Comparison of ENCODE assay signal across 8 mouse cellular contexts in the genomic region with DNA sequence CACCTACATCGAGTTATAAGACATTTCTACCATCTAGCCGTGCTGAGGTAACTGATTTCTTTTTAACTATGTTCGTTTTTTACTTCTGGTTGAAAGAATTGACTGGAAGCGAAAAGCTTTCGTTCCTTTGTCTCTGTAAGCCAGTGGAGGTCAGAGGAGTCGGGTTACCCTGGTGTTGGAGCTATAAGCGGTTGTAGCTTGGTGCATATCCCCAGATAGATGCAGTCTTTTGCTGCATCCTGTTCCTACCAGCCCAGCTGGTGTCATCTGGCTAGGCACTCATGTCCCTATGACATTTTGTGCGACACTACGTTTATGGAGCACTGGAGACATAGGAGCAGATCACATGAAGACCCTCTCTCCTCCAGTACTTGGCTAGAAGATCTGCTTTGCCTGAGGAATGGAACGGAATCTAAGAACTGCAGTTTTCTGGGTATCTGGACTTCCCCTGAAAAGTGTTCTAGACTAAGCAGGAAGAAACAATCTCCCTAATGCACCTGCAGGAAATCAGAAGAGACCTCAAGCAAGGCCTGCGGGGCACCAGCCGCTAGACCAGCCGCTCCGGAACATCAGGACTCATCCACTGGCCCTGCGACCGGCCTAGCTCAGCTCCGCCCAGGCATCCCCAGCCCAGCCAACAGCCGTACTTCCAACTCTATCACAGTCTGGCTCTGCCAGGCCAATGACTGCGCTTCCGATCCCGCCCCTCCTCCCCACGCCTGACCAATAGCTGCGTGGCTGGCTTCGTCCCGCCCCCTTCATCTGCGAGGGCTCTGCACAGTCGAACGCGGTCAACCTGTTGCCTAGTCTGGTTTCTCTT. TPM values are rescaled to one million over a fixed set of nuclear protein-coding genes. Genes with fewer than 3 reads are reported as not detected.
DNase-seq lines count a peak whose midpoint lies in the region; ATAC-seq and TF ChIP-seq lines count a peak whose summit lies in the region.

Mavs (plus strand) TSS at position 757 of the 820 bp plus-strand sequence.

- peaks cover 19% of the 10 kb centered on the region for H3K4me1 ChIP-seq in heart, embryonic 12.5 days (replicated peaks)
- peaks cover 16% of the 10 kb centered on the region for H3K4me1 ChIP-seq in kidney, postnatal 0 days (replicated peaks; ENCODE audit: insufficient read depth, low read length)
- peaks cover 32% of the 10 kb centered on the region for H3K4me1 ChIP-seq in liver, embryonic 11.5 days (replicated peaks; ENCODE audit: control insufficient read depth, insufficient read depth, low read length)
- peaks cover 14% of the 10 kb centered on the region for H3K4me1 ChIP-seq in stomach, embryonic 14.5 days (ENCODE audit: control insufficient read depth, insufficient read depth, low read length)

- H3K9ac ChIP-seq in heart, embryonic 12.5 days = peak within 1 kb of the TSS; percentile 88
- peak within 1 kb of the TSS; percentile 84 for H3K9ac ChIP-seq in kidney, postnatal 0 days (ENCODE audit: low read depth, low read length)
- peak within 1 kb of the TSS; percentile 88 for H3K9ac ChIP-seq in liver, embryonic 11.5 days (ENCODE audit: low read depth, low read length)
- H3K9ac ChIP-seq in stomach, embryonic 14.5 days (replicated peaks; ENCODE audit: low read depth, low read length) = peak within 1 kb of the TSS; percentile 74

- 13% methylated on average over 29 of the region's 29 CpGs for WGBS in heart, embryonic 12.5 days
- 10% methylated on average over 29 of the region's 29 CpGs for WGBS in kidney, postnatal 0 days
- WGBS in liver, embryonic 11.5 days = 14% methylated on average over 29 of the region's 29 CpGs
- 10% methylated on average over 29 of the region's 29 CpGs for WGBS in stomach, embryonic 14.5 days

- H3K36me3 ChIP-seq in heart, embryonic 12.5 days = peaks cover 4% of the 10 kb centered on the region
- 0 out of 2 replicates have a peak, but pooled peaks cover 4% of the 10 kb centered on the region for H3K36me3 ChIP-seq in kidney, postnatal 0 days (ENCODE audit: insufficient read depth, low read length)
- peaks cover under 1% of the 10 kb centered on the region; the same call in 1 of the 2 replicates for H3K36me3 ChIP-seq in liver, embryonic 11.5 days (ENCODE audit: control insufficient read depth, insufficient read depth, low read length)
- no peaks in the 10 kb centered on the region; the same call in 1 of the 2 replicates for H3K36me3 ChIP-seq in stomach, embryonic 14.5 days (ENCODE audit: control insufficient read depth, insufficient read depth, low read length)

- ATAC-seq in erythroid progenitor cell, adult 5-6 weeks (replicated peaks; ENCODE audit: low FRiP score, poor library complexity, severe bottlenecking) = peak; percentile 91
- ATAC-seq in heart, embryonic 12.5 days (ENCODE audit: insufficient number of reproducible peaks, low FRiP score) = peak; percentile 100
- ATAC-seq in kidney, postnatal 0 days (replicated peaks; ENCODE audit: low FRiP score, low read depth) = peak; percentile 99
- ATAC-seq in liver, embryonic 11.5 days (replicated peaks; ENCODE audit: low FRiP score) = peak; percentile 99
- peak; percentile 100 for ATAC-seq in stomach, embryonic 14.5 days (ENCODE audit: insufficient number of reproducible peaks, insufficient read depth, low FRiP score, low read depth)

- peak within 1 kb of the TSS; percentile 73 for H3K4me3 ChIP-seq in heart, embryonic 12.5 days
- H3K4me3 ChIP-seq in kidney, postnatal 0 days (replicated peaks; ENCODE audit: low read depth, low read length) = peak within 1 kb of the TSS; percentile 60
- H3K4me3 ChIP-seq in liver, embryonic 11.5 days (ENCODE audit: low read depth, low read length) = peak within 1 kb of the TSS; percentile 81
- H3K4me3 ChIP-seq in stomach, embryonic 14.5 days (ENCODE audit: low read depth, low read length) = peak within 1 kb of the TSS; percentile 60

- peak within 1 kb of the TSS; percentile 67 for H3K27ac ChIP-seq in heart, embryonic 12.5 days (ENCODE audit: poor library complexity, severe bottlenecking)
- peak within 1 kb of the TSS; percentile 93 for H3K27ac ChIP-seq in kidney, postnatal 0 days
- peak within 1 kb of the TSS; percentile 81 for H3K27ac ChIP-seq in liver, embryonic 11.5 days (ENCODE audit: low read depth, low read length)
- peak within 1 kb of the TSS; percentile 45; the same call in 1 of the 2 replicates for H3K27ac ChIP-seq in stomach, embryonic 14.5 days (ENCODE audit: low read length)

- DNase-seq in CD4-positive helper T cell, adult 2 months (ENCODE audit: low read depth, low spot score) = peak; percentile 95
- DNase-seq in brain, embryonic 18.5 days (ENCODE audit: low read depth, low spot score) = peak; percentile 78
- DNase-seq in kidney, postnatal 0 days (ENCODE audit: low spot score) = peak; percentile 98
- peak; percentile 93 for DNase-seq in liver, embryonic 11.5 days (ENCODE audit: low spot score)
- DNase-seq in naive thymus-derived CD4-positive, alpha-beta T cell, adult 2 months (ENCODE audit: low read depth) = peak; percentile 95

- no peaks in the 10 kb centered on the region for H3K9me3 ChIP-seq in heart, embryonic 12.5 days (replicated peaks)
- H3K9me3 ChIP-seq in kidney, postnatal 0 days (replicated peaks; ENCODE audit: low read length) = no peaks in the 10 kb centered on the region
- H3K9me3 ChIP-seq in liver, embryonic 11.5 days (ENCODE audit: control insufficient read depth, low read length) = no peaks in the 10 kb centered on the region
- no peaks in the 10 kb centered on the region for H3K9me3 ChIP-seq in stomach, embryonic 14.5 days (ENCODE audit: control insufficient read depth, low read depth, low read length)

- peak within 1 kb of the TSS; percentile 91 for H3K4me2 ChIP-seq in heart, embryonic 12.5 days
- peak within 1 kb of the TSS; percentile 96 for H3K4me2 ChIP-seq in kidney, postnatal 0 days (ENCODE audit: low read length)
- peak within 1 kb of the TSS; percentile 96 for H3K4me2 ChIP-seq in liver, embryonic 11.5 days
- peak within 1 kb of the TSS; percentile 78 for H3K4me2 ChIP-seq in stomach, embryonic 14.5 days (replicated peaks; ENCODE audit: low read depth, low read length)

- H3K27me3 ChIP-seq in heart, embryonic 12.5 days (replicated peaks) = no peaks in the 10 kb centered on the region
- H3K27me3 ChIP-seq in kidney, postnatal 0 days (ENCODE audit: insufficient read depth, low read length) = no peaks in the 10 kb centered on the region
- no peaks in the 10 kb centered on the region for H3K27me3 ChIP-seq in liver, embryonic 11.5 days (replicated peaks; ENCODE audit: control insufficient read depth, insufficient read depth, low read length)
- no peaks in the 10 kb centered on the region for H3K27me3 ChIP-seq in stomach, embryonic 14.5 days (ENCODE audit: control insufficient read depth, insufficient read depth, low read length)

- TF ChIP-seq CTCF in kidney, postnatal 0 days (IDR thresholded peaks at IDR 0.05; ENCODE audit: low read depth) = no peak

RNA-seq across cellular contexts. Expression of gene Mavs, which starts in this region (rescaled TPM):
- total RNA-seq in erythroid progenitor cell, adult 5-6 weeks (2015; ENCODE audit: low replicate concordance) = 27.0 and 33.1 TPM in 2 replicates
- 12.3 and 16.3 TPM in 2 replicates for total RNA-seq in erythroid progenitor cell, adult 5-6 weeks (2017; ENCODE audit: low replicate concordance)
- 20.3 and 20.6 TPM in 2 replicates for polyA plus RNA-seq in heart, embryonic 12.5 days (2016; fragmentation: Nextera tagmentation; extraction: Ambion mirVana)
- 31.8 and 34.2 TPM in 2 replicates for polyA plus RNA-seq in kidney, postnatal 0 days (2015; fragmentation: Nextera tagmentation; extraction: Ambion mirVana)
- 29.7 and 30.0 TPM in 2 replicates for polyA plus RNA-seq in liver, embryonic 11.5 days (2014; fragmentation: Nextera tagmentation; extraction: Ambion mirVana)
- 15.2 and 15.5 TPM in 2 replicates for polyA plus RNA-seq in stomach, embryonic 14.5 days (2014; fragmentation: Nextera tagmentation; extraction: Ambion mirVana)

Comparison
In these comparisons a context has a peak if more than half of its experiments do, and no peak if none do; other contexts are left out.
1. Peak in every context shown above with its lines: DNase-seq, ATAC-seq, H3K4me3 ChIP-seq and H3K27ac ChIP-seq.